ENCODE assay signal across 19 mouse cellular contexts in genomic region chr5:116494377-116494776, GRCm38 (mm10).
A peak's percentile ranks its signal among the peaks of the same experiment; 100 is the strongest.
DNase-seq lines count a peak whose midpoint lies in the region; ATAC-seq lines count a peak whose summit lies in the region.
"Had no signal": no experiment of that assay in that cellular context is flagged by ENCODE, and none has a peak within 500 bp of the region (broad histone marks: within the 10 kb centered on the region; RNA-seq: fewer than 3 reads in every experiment).

No protein-coding gene starts in this region.

- peak; percentile 62 for DNase-seq in cerebellum, adult 9-11 months
- no peak for DNase-seq in cerebellum, adult 9-10 months
- DNase-seq in hindbrain, embryonic 11.5 days (ENCODE audit: low spot score): no peak
- no peak for DNase-seq in neural tube, embryonic 10.5 days (ENCODE audit: extremely low spot score, low spot score)
- DNase-seq in layer of hippocampus, adult 9-11 months: no peak
- DNase-seq: adrenal gland, adult 2 months; adrenal gland, postnatal 25 days; gastrocnemius, postnatal 36 days; heart, adult 18-20 months; heart, postnatal 14 days; kidney, adult 2 months had no signal

- no peak overlapping the region for H3K9ac ChIP-seq in hindbrain, embryonic 13.5 days
- H3K9ac ChIP-seq in hindbrain, embryonic 11.5 days (ENCODE audit: low read depth, low read length): no peak overlapping the region
- H3K9ac ChIP-seq in neural tube, embryonic 13.5 days: no peak overlapping the region
- H3K9ac ChIP-seq: embryonic facial prominence, embryonic 12.5 days; forebrain, embryonic 15.5 days; heart, embryonic 15.5 days; hindbrain, embryonic 14.5 days had no signal

- H3K4me1 ChIP-seq in hindbrain, embryonic 13.5 days (replicated peaks): peaks cover 90% of the 10 kb centered on the region
- H3K4me1 ChIP-seq in hindbrain, embryonic 11.5 days (replicated peaks; ENCODE audit: control insufficient read depth, insufficient read depth, low read length): 0 out of 2 replicates have a peak, but pooled peaks cover 3% of the 10 kb centered on the region
- peaks cover 93% of the 10 kb centered on the region for H3K4me1 ChIP-seq in neural tube, embryonic 13.5 days (replicated peaks)

- no peak for ATAC-seq in hindbrain, embryonic 13.5 days (ENCODE audit: low FRiP score)
- no peak for ATAC-seq in hindbrain, embryonic 11.5 days (ENCODE audit: low FRiP score)
- no peak for ATAC-seq in neural tube, embryonic 13.5 days (ENCODE audit: low read depth)
- ATAC-seq: forebrain, embryonic 15.5 days; intestine, embryonic 16.5 days had no signal

- 60% methylated on average over 7 of the region's 7 CpGs for WGBS in hindbrain, embryonic 13.5 days
- 65% methylated on average over 7 of the region's 7 CpGs for WGBS in hindbrain, embryonic 11.5 days
- WGBS in neural tube, embryonic 13.5 days: 50% methylated on average over 7 of the region's 7 CpGs

- peak overlapping the region; percentile 25; the same call in 1 of the 2 replicates for H3K27ac ChIP-seq in hindbrain, embryonic 13.5 days
- no peak overlapping the region for H3K27ac ChIP-seq in hindbrain, embryonic 11.5 days (ENCODE audit: low read depth, low read length)
- peak overlapping the region; percentile 42; the same call in 1 of the 2 replicates for H3K27ac ChIP-seq in neural tube, embryonic 13.5 days (replicated peaks)
- H3K27ac ChIP-seq: embryonic facial prominence, embryonic 12.5 days; forebrain, embryonic 15.5 days; heart, embryonic 15.5 days; hindbrain, embryonic 14.5 days had no signal

- no peaks in the 10 kb centered on the region for H3K9me3 ChIP-seq in hindbrain, embryonic 13.5 days
- no peaks in the 10 kb centered on the region for H3K9me3 ChIP-seq in hindbrain, embryonic 11.5 days (ENCODE audit: control insufficient read depth, low read length)
- no peaks in the 10 kb centered on the region for H3K9me3 ChIP-seq in neural tube, embryonic 13.5 days
- H3K9me3 ChIP-seq: embryonic facial prominence, embryonic 12.5 days; forebrain, embryonic 15.5 days; heart, embryonic 15.5 days had no signal

- no peaks in the 10 kb centered on the region for H3K27me3 ChIP-seq in hindbrain, embryonic 13.5 days
- H3K27me3 ChIP-seq in hindbrain, embryonic 11.5 days (ENCODE audit: control insufficient read depth, insufficient read depth, low read length): no peaks in the 10 kb centered on the region
- H3K27me3 ChIP-seq in neural tube, embryonic 13.5 days: no peaks in the 10 kb centered on the region
- H3K27me3 ChIP-seq: embryonic facial prominence, embryonic 12.5 days; forebrain, embryonic 15.5 days had no signal

- H3K4me3 ChIP-seq in hindbrain, embryonic 13.5 days: no peak overlapping the region
- no peak overlapping the region for H3K4me3 ChIP-seq in hindbrain, embryonic 11.5 days (ENCODE audit: low read depth, low read length)
- H3K4me3 ChIP-seq in neural tube, embryonic 13.5 days: no peak overlapping the region
- H3K4me3 ChIP-seq: embryonic facial prominence, embryonic 12.5 days; forebrain, embryonic 15.5 days; heart, embryonic 15.5 days had no signal

- no peaks in the 10 kb centered on the region for H3K36me3 ChIP-seq in hindbrain, embryonic 13.5 days
- H3K36me3 ChIP-seq in hindbrain, embryonic 11.5 days (ENCODE audit: control insufficient read depth, insufficient read depth, low read length): no peaks in the 10 kb centered on the region
- no peaks in the 10 kb centered on the region for H3K36me3 ChIP-seq in neural tube, embryonic 13.5 days
- H3K36me3 ChIP-seq: embryonic facial prominence, embryonic 12.5 days; forebrain, embryonic 15.5 days; heart, embryonic 15.5 days had no signal

- H3K4me2 ChIP-seq in hindbrain, embryonic 13.5 days: no peak overlapping the region
- H3K4me2 ChIP-seq in hindbrain, embryonic 11.5 days (replicated peaks; ENCODE audit: low read depth, low read length): no peak overlapping the region
- H3K4me2 ChIP-seq in neural tube, embryonic 13.5 days: no peak overlapping the region
- H3K4me2 ChIP-seq: embryonic facial prominence, embryonic 12.5 days; forebrain, embryonic 15.5 days; heart, embryonic 11.5 days; heart, embryonic 15.5 days; hindbrain, embryonic 14.5 days had no signal
